Mouse (Mus musculus) right cerebral cortex, postnatal 4 days (tissue): ENCODE measurements at regions not wholly inside any gene's neighbourhood (a gene's known extent, or its start where the extent isn't known, plus 50 kb on each side); places are given as distances from the start of the nearest gene placed in this dataset.

Source experiments
- DNase-seq: peaks from one replicate; pipeline ENCODE4 v3.0.0-alpha.2; 2022

- DNase-seq = no peak
Observed at GRCm38 (mm10) chr2:57772315-57772714, 225.4 kb upstream of the Galnt5 start.

GRCm38 (mm10) chr2:57776154-57776553 lies 221.5 kb upstream of the Galnt5 start:
- no peak for DNase-seq

- no peak for DNase-seq
Observed at GRCm38 (mm10) chr2:57780836-57781235, 216.8 kb upstream of the Galnt5 start.

GRCm38 (mm10) chr2:57793519-57794296 lies 204.0 kb upstream of the Galnt5 start:
- no peak for DNase-seq

GRCm38 (mm10) chr2:57799279-57799678 lies 198.4 kb upstream of the Galnt5 start:
- DNase-seq = no peak

GRCm38 (mm10) chr2:57807911-57808310 lies 189.8 kb upstream of the Galnt5 start:
- no peak for DNase-seq

- no peak for DNase-seq
Observed at GRCm38 (mm10) chr2:57812996-57813395, 184.7 kb upstream of the Galnt5 start.

GRCm38 (mm10) chr2:57820343-57820742 lies 177.3 kb upstream of the Galnt5 start:
- DNase-seq = no peak

GRCm38 (mm10) chr2:57820923-57821322 lies 176.8 kb upstream of the Galnt5 start:
- no peak for DNase-seq

GRCm38 (mm10) chr2:57828284-57828683 lies 169.4 kb upstream of the Galnt5 start:
- DNase-seq = no peak

GRCm38 (mm10) chr2:57832565-57833355 lies 164.9 kb upstream of the Galnt5 start:
- DNase-seq = peak; percentile 91

- no peak for DNase-seq
Observed at GRCm38 (mm10) chr2:57845135-57845534, 152.5 kb upstream of the Galnt5 start.

GRCm38 (mm10) chr2:57847707-57848106 lies 150.0 kb upstream of the Galnt5 start:
- no peak for DNase-seq

- no peak for DNase-seq
Observed at GRCm38 (mm10) chr2:57849338-57850057, 148.2 kb upstream of the Galnt5 start.

- DNase-seq = no peak
Observed at GRCm38 (mm10) chr2:57850058-57850400, 147.7 kb upstream of the Galnt5 start.

GRCm38 (mm10) chr2:57856524-57857107 lies 141.1 kb upstream of the Galnt5 start:
- peak; percentile 6 for DNase-seq

GRCm38 (mm10) chr2:57865289-57865688 lies 132.4 kb upstream of the Galnt5 start:
- no peak for DNase-seq

- DNase-seq = no peak
Observed at GRCm38 (mm10) chr2:57868046-57868445, 129.6 kb upstream of the Galnt5 start.

GRCm38 (mm10) chr2:57900168-57900567 lies 97.5 kb upstream of the Galnt5 start:
- DNase-seq = no peak

- DNase-seq = no peak
Observed at GRCm38 (mm10) chr2:57900580-57901247, 97.0 kb upstream of the Galnt5 start.

GRCm38 (mm10) chr2:57905184-57905583 lies 92.5 kb upstream of the Galnt5 start:
- DNase-seq = peak; percentile 54

- DNase-seq = peak; percentile 29
Observed at GRCm38 (mm10) chr2:57906939-57907338, 90.7 kb upstream of the Galnt5 start.

- no peak for DNase-seq
Observed at GRCm38 (mm10) chr2:57909706-57910105, 88.0 kb upstream of the Galnt5 start.
